Mouse (Mus musculus) liver, adult 2 months (tissue): Measurements from ENCODE around the gene Uggt1. TPM values are rescaled to one million over a fixed set of nuclear protein-coding genes. Genes with fewer than 3 reads are reported as not detected.

Source experiments
- DNase-seq: peaks from one replicate; pipeline ENCODE4 v3.0.0-alpha.2; 2011; ENCODE audit warnings: low read depth, low spot score; ENCODE audit errors: extremely low read depth
- H3K27ac ChIP-seq: fragments of 200-500 bp; replicated peaks from 2 replicates; pipeline ENCODE4 v1.5.1; 2012; ENCODE audit warnings: low read depth, mild to moderate bottlenecking, control low read depth, inconsistent platforms, low read length; ENCODE audit not compliant: insufficient read depth
- H3K27me3 ChIP-seq: fragments of 200-500 bp; 2 replicates; pipeline ENCODE4 v1.6.1; 2012; ENCODE audit warnings: mild to moderate bottlenecking, moderate library complexity, low read length, inconsistent platforms; ENCODE audit not compliant: control insufficient read depth, insufficient read depth
- H3K36me3 ChIP-seq: fragments of 200-500 bp; 2 replicates; pipeline ENCODE4 v1.6.1; 2012; ENCODE audit warnings: low read length, inconsistent platforms; ENCODE audit not compliant: control insufficient read depth, insufficient read depth
- H3K4me1 ChIP-seq: fragments of 200-500 bp; 2 replicates; pipeline ENCODE4 v1.6.1; 2011; ENCODE audit warnings: low read length; ENCODE audit not compliant: control insufficient read depth, insufficient read depth
- H3K4me3 ChIP-seq: fragments of 200-500 bp; 2 replicates; pipeline ENCODE4 v1.5.1; 2011; ENCODE audit warnings: low read depth, mild to moderate bottlenecking, control low read depth, low read length, moderate library complexity; ENCODE audit not compliant: insufficient read depth
- H3K79me2 ChIP-seq: fragments of 200-500 bp; 2 replicates; pipeline ENCODE4 v1.6.1; 2012; ENCODE audit warnings: inconsistent platforms, mild to moderate bottlenecking, low read length, moderate library complexity; ENCODE audit not compliant: control insufficient read depth, insufficient read depth
- H3K9ac ChIP-seq: fragments of 200-500 bp; 2 replicates; pipeline ENCODE4 v1.6.1; 2012; ENCODE audit warnings: low read depth, mild to moderate bottlenecking, control low read depth, inconsistent platforms, low read length
- CTCF ChIP-seq: fragments of 200-500 bp; IDR thresholded peaks from 2 replicates; pipeline ENCODE4 v1.5.1; 2011; ENCODE audit warnings: low read depth, low read length, control low read depth
- POLR2A ChIP-seq: fragments of 200-500 bp; IDR thresholded peaks from 2 replicates; pipeline ENCODE4 v1.6.1; 2011; ENCODE audit warnings: low read length, control low read depth; ENCODE audit not compliant: insufficient read depth; ENCODE audit errors: extremely low read depth
- WGBS: fragments of 180-500 bp; shearing (Covaris S2); methylation state at CpG from one replicate; pipeline ENCODE4 v1.1.7; 2018; 5-methylcytosine and 5-hydroxymethylcytosine counted together
- polyA plus RNA-seq: library from polyadenylated mRNA; depleted of rRNA; stranded (reverse); fragments of >200 nt; gene quantifications from 2 replicates; pipeline ENCODE4 v1.2.3, GENCODE M21; 2012
- total RNA-seq: library from RNA; depleted of rRNA; stranded (reverse); fragments of >200 nt; gene quantifications from 2 replicates; pipeline ENCODE4 v1.2.3, GENCODE M21; 2014

The Uggt1 gene
- total and polyA plus RNA-seq, 2 experiments: 11.6 to 44.5 TPM

DNA sequence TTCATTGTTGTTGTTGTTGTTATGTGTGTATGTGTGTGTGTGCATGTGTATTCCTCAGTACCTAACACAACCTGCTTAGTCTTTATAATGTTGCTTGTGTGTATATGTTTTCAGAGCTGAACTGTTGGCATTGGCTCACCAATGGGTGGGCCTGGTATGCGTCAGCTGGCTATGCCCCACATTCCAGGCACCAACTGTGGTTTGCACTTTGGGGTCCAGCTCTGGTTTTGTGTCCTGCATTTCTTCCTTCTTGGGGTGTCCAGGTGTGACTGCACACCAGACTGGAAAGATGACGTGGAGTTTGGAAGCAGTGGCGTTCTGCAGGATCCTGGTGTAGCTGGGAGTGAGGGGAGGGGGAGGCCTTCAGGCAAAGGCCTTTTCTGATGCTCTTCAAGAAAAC, 125.6 kb downstream of the Uggt1 start:
- Histone ChIP-seq H3K79me2 (no peaks in the 10 kb centered on the region), H3K27me3 (no peaks in the 10 kb centered on the region), H3K4me1 (no peaks in the 10 kb centered on the region), H3K9ac (no peak overlapping the region), H3K4me3 (no peak overlapping the region), H3K36me3 (no peaks in the 10 kb centered on the region), H3K27ac (no peak overlapping the region)
- TF ChIP-seq POLR2A (no peak), CTCF (no peak)
- WGBS: 92% methylated on average over 3 of the region's 3 CpGs
- DNase-seq: no peak

DNA sequence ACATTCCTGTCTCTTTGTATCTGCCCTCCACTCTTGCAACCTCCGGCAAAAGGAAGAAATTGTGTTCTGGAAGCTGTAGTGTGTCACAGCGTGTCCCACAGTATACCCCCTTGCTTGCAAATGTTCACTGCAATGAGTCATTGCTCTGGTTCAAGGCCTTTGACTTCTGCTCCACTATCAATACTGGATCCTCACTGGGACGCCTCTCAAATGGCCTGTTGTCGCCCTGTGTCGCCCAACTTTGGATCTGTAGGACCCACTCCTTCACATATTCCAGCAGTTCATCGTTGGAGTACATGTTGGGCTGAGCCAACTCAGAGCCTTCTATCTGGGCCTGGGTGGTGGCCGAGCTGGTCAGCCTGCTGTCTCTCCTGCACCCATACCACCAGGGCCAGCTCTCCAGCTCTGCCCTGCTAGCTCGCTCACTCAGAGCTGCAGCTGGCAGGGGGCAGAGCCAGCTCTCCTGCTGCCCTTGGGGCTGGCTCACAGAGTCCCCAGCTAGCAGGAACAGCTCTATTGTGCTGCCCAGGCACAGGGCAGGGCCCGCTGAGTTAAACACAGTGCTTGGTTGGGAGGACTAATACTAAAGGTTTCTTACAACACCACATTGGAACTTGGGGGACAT, 126.3 kb downstream of the Uggt1 start:
- no peaks in the 10 kb centered on the region for H3K36me3 ChIP-seq
- no peak overlapping the region for H3K9ac ChIP-seq
- no peak for TF ChIP-seq POLR2A
- H3K27me3 ChIP-seq: no peaks in the 10 kb centered on the region
- H3K27ac ChIP-seq: no peak overlapping the region
- no peaks in the 10 kb centered on the region for H3K4me1 ChIP-seq
- no peak for DNase-seq
- no peaks in the 10 kb centered on the region for H3K79me2 ChIP-seq
- WGBS: 82% methylated on average over 9 of the region's 9 CpGs
- H3K4me3 ChIP-seq: no peak overlapping the region

DNA sequence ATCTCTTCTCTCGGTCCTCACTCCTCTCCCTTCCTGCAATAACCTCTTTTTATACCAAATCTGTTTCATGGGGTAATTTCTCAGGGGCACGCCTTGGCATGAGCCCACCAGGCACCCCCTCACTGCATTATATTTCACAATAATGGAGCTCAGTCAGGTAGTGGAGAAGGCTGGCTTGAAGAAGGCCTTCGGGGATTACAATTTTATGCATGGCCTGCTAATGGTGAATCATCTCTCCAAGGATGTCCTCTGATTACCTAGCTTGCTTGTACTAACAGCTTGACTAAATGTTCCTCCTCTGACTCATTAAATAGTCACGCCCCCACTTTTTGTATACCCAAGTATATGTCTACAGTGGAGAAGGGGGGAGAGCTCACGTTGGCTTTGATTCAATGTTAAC, 128.0 kb downstream of the Uggt1 start:
- 77% methylated on average over 5 of the region's 5 CpGs for WGBS

DNA sequence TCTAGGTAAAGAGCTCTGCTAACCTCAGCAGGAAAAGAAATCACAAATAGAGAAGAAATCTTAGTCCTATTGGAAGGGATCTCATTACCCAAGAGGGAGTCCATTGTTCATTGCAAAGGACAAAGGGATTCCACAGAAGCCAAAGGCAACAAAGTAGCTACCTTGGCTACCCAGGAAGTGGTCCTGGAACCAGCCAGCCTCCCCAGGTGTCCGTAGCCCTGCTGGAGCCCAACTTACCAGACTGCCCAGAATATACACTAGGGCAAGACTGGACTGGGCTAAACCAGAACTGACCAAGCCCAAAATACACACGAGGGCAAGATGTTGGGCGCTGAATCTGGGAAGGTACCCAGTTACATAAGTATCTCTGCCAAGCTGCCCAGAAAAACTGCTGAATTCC, 129.7 kb downstream of the Uggt1 start:
- H3K27ac ChIP-seq: no peak overlapping the region
- H3K4me1 ChIP-seq: no peaks in the 10 kb centered on the region
- H3K79me2 ChIP-seq: no peaks in the 10 kb centered on the region
- H3K4me3 ChIP-seq: no peak overlapping the region
- H3K27me3 ChIP-seq: no peaks in the 10 kb centered on the region
- TF ChIP-seq POLR2A: no peak
- no peak for TF ChIP-seq CTCF
- H3K36me3 ChIP-seq: no peaks in the 10 kb centered on the region
- H3K9ac ChIP-seq: no peak overlapping the region
- WGBS: 88% methylated on average over 3 of the region's 3 CpGs
- DNase-seq: no peak

More for the DNA sequence above, 128.0 kb downstream of the Uggt1 start:
- DNase-seq: no peak
- H3K27ac ChIP-seq: no peak overlapping the region
- H3K4me1 ChIP-seq: no peaks in the 10 kb centered on the region
- no peak overlapping the region for H3K9ac ChIP-seq
- no peaks in the 10 kb centered on the region for H3K27me3 ChIP-seq
- H3K4me3 ChIP-seq: no peak overlapping the region
- no peaks in the 10 kb centered on the region for H3K79me2 ChIP-seq
- H3K36me3 ChIP-seq: no peaks in the 10 kb centered on the region
- no peak for TF ChIP-seq CTCF
- no peak for TF ChIP-seq POLR2A

DNA sequence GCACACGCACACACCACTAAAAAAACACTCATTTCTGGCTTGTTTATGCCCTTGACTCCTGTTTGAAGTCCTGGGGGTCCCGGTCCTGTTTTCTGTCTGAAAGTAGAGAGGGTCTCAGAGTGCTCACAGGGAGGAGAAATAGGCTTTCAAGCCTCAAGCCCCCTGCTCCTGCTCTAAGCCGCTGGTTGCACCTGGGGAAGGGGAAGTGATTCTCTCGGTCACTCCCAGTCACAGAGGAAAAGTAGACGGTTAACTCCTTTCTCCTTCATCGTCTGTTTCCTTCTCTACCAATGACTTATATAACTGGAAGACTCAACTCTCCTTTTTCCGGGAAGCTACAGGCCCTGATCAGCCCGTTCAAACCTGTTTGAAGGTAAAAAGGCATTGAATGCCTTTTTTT, 130.8 kb downstream of the Uggt1 start:
- Histone ChIP-seq H3K36me3 (no peaks in the 10 kb centered on the region), H3K9ac (no peak overlapping the region), H3K4me3 (no peak overlapping the region), H3K4me1 (no peaks in the 10 kb centered on the region), H3K79me2 (no peaks in the 10 kb centered on the region), H3K27ac (no peak overlapping the region), H3K27me3 (no peaks in the 10 kb centered on the region)
- TF ChIP-seq POLR2A (no peak), CTCF (no peak)
- 84% methylated on average over 8 of the region's 8 CpGs for WGBS
- DNase-seq: no peak

DNA sequence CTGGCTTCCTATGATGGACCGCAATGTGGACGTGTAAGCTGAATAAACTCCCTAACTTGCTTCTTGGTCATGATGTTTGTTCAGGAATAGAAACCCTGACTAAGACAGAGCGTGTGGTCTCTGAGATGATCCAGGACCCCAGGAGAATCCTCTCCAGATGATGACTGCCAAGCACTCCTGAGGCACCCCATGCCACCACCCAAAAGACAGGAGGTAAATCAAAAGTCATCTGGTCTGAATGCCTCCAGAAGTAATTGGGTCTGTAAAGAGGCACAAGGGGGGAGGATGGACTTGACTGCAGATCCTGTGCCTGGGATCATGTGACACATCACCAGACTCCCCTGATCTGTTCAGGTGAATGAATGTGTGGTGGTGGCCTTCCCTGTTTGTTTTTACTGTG, 131.9 kb downstream of the Uggt1 start:
- no peaks in the 10 kb centered on the region for H3K4me1 ChIP-seq
- 97% methylated on average over 3 of the region's 3 CpGs for WGBS
- H3K36me3 ChIP-seq: no peaks in the 10 kb centered on the region
- no peak overlapping the region for H3K4me3 ChIP-seq
- no peak overlapping the region for H3K27ac ChIP-seq
- no peaks in the 10 kb centered on the region for H3K27me3 ChIP-seq
- no peaks in the 10 kb centered on the region for H3K79me2 ChIP-seq
- TF ChIP-seq CTCF (no peak), POLR2A (no peak)
- no peak for DNase-seq
- H3K9ac ChIP-seq: no peak overlapping the region
